Mouse (Mus musculus): Measurements from ENCODE around the gene Tgfbr3l. TPM values are rescaled to one million over a fixed set of nuclear protein-coding genes. Genes with fewer than 3 reads are reported as not detected.
"Not testable (repeated sequence)": the region's sequence is repeated elsewhere in the genome, so short reads cannot be mapped to it uniquely, and the experiment has no call there.

The Tgfbr3l gene
- polyA plus RNA-seq, 1 experiment from 2014 or later: 4.6 TPM

DNA sequence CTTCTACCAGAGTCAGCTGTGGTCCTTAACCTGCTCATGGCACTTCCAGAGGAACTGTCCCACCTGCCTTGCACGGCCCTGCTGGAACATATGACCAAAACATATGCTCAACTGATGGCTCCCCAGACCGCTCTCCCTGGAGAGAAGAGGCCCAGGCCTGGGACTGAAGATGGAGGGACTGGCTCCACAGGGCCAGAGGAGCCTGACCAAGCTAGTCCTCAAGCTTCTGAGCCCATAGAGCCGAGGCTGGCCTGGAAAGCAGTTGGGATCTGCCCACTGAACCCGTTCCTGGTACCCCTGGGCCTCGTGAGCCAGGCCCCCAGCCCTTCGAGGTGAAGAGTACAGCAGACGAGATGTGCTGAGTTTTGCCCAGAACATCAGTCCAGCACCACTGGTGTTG lies 7.5 kb downstream of the Tgfbr3l start:
- H3K4me2 ChIP-seq (ENCODE audit: low read length); H3K9ac ChIP-seq (replicated peaks; ENCODE audit: low read length); H3K27ac ChIP-seq (replicated peaks; ENCODE audit: low read depth, low read length); H3K9me3 ChIP-seq (ENCODE audit: control insufficient read depth, low read length); H3K27me3 ChIP-seq (ENCODE audit: control insufficient read depth, insufficient read depth, low read length); H3K4me3 ChIP-seq (replicated peaks; ENCODE audit: low read depth, low read length); DNase-seq; ATAC-seq (ENCODE audit: low FRiP score, low TSS enrichment): not testable (repeated sequence)
- Histone ChIP-seq H3K36me3 (ENCODE audit: control insufficient read depth, insufficient read depth, low read length) (peaks cover 45% of the 10 kb centered on the region), H3K4me1 (ENCODE audit: control insufficient read depth, insufficient read depth, low read length) (peaks cover 32% of the 10 kb centered on the region)
- WGBS: 91% methylated on average over 7 of the region's 7 CpGs

DNA sequence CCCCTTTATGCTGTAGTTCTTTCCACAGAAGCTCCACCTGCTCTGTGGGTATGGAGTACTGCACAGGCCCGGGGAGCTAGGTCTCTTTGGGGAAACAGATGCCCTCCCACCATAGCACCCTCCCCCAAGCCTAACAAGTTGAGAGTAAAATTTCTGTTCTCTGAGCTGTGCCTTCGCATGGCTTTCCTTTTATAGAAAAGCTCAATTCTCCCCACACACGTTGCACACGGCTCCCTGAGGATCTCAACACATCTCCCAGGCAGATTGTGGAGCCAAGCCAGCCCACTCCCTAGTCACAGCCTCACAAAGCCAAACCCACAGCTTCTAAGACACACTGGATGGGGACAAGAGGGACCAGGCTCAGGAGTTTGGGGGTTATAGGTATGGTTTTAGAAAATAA lies 8.9 kb downstream of the Tgfbr3l start:
- DNase-seq: no peak
- Histone ChIP-seq H3K4me1 (ENCODE audit: control insufficient read depth, insufficient read depth, low read length) (peaks cover 32% of the 10 kb centered on the region), H3K4me2 (ENCODE audit: low read length) (peak overlapping the region; percentile 81), H3K9me3 (ENCODE audit: control insufficient read depth, low read length) (no peaks in the 10 kb centered on the region), H3K4me3 (replicated peaks; ENCODE audit: low read depth, low read length) (peak overlapping the region; percentile 88), H3K36me3 (ENCODE audit: control insufficient read depth, insufficient read depth, low read length) (peaks cover 59% of the 10 kb centered on the region), H3K27ac (replicated peaks; ENCODE audit: low read depth, low read length) (peak overlapping the region; percentile 96; the same call in 1 of the 2 replicates), H3K27me3 (ENCODE audit: control insufficient read depth, insufficient read depth, low read length) (no peaks in the 10 kb centered on the region), H3K9ac (replicated peaks; ENCODE audit: low read length) (peak overlapping the region; percentile 98)
- ATAC-seq (ENCODE audit: low FRiP score, low TSS enrichment): no peak
- 56% methylated on average over 4 of the region's 4 CpGs for WGBS

DNA sequence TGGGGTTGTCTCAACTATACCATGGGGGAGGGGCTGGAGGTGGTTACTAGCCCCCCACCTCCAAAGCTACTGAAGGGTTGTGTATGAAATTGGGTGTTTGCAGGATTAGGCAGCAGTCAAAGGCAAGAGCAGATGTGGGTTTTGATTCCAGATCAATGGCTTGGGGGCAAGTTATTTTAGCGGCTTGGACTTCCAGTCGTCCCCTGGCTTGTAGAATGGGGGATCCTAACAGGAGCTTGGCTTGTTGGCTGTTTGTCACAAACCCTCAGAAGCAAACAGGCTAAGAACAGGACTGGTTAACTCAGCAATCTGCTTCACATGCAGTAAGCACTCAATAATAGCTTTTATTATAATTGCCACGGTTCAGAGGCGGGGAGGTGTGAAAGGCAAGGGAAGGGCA lies 9.3 kb downstream of the Tgfbr3l start:
- Histone ChIP-seq H3K4me1 (ENCODE audit: control insufficient read depth, insufficient read depth, low read length) (peaks cover 31% of the 10 kb centered on the region), H3K27ac (replicated peaks; ENCODE audit: low read depth, low read length) (peak overlapping the region; percentile 96), H3K4me3 (replicated peaks; ENCODE audit: low read depth, low read length) (peak overlapping the region; percentile 88), H3K4me2 (ENCODE audit: low read length) (peak overlapping the region; percentile 81), H3K9ac (replicated peaks; ENCODE audit: low read length) (peak overlapping the region; percentile 98), H3K27me3 (ENCODE audit: control insufficient read depth, insufficient read depth, low read length) (no peaks in the 10 kb centered on the region), H3K9me3 (ENCODE audit: control insufficient read depth, low read length) (no peaks in the 10 kb centered on the region), H3K36me3 (ENCODE audit: control insufficient read depth, insufficient read depth, low read length) (peaks cover 63% of the 10 kb centered on the region)
- 57% methylated on average over 4 of the region's 4 CpGs for WGBS
- ATAC-seq (ENCODE audit: low FRiP score, low TSS enrichment): no peak
- DNase-seq: no peak

DNA sequence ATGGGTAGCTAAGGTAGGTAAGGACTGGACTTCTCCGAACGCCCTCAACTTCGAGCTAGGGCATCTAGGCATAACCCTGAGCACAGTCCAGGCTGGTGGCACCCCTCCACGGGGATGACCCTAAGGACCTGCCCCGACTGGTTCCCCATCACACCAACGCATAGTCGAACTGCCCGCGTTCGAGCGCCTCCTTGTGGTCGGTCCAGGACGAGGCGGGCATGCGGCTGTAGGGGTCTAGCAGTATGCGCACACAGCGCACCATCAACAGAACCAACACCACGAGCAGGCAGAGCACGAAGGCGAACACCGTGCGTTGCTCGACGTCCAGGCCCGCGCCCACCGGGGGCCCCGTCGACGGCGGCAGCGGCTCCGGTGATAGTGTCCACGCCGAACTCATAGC lies 10.2 kb downstream of the Tgfbr3l start:
- Histone ChIP-seq H3K36me3 (ENCODE audit: control insufficient read depth, insufficient read depth, low read length) (peaks cover 72% of the 10 kb centered on the region), H3K4me3 (replicated peaks; ENCODE audit: low read depth, low read length) (peak overlapping the region; percentile 88), H3K9me3 (ENCODE audit: control insufficient read depth, low read length) (no peaks in the 10 kb centered on the region), H3K27ac (replicated peaks; ENCODE audit: low read depth, low read length) (peak overlapping the region; percentile 96), H3K4me2 (ENCODE audit: low read length) (peak overlapping the region; percentile 81), H3K4me1 (ENCODE audit: control insufficient read depth, insufficient read depth, low read length) (peaks cover 28% of the 10 kb centered on the region), H3K9ac (replicated peaks; ENCODE audit: low read length) (peak overlapping the region; percentile 98), H3K27me3 (ENCODE audit: control insufficient read depth, insufficient read depth, low read length) (no peaks in the 10 kb centered on the region)
- DNase-seq (peak; percentile 91), ATAC-seq (ENCODE audit: low FRiP score, low TSS enrichment) (peak; percentile 75)
- 1% methylated on average over 35 of the region's 35 CpGs for WGBS

DNA sequence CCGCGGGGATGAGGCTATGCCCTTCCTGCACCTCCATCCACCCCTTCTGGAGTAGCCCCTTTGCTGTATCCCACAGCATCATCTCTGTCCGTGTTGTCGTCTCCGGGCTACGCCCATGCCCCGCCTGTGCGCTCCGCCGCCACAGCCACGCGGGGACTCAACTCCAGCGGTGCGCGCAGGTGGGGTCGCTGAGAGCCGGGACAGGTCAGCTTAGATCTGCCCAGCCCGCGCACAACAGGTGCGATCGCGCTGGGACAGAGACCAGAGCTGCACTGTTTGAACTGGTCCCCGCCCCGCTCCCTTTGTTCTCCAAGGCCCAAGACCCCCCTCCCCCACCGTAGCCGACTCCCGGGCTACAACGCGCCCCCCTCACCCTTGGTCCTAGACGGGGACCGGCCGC lies 10.7 kb downstream of the Tgfbr3l start:
- DNase-seq (no peak), ATAC-seq (ENCODE audit: low FRiP score, low TSS enrichment) (peak; percentile 83)
- Histone ChIP-seq H3K4me2 (ENCODE audit: low read length) (peak overlapping the region; percentile 81), H3K9me3 (ENCODE audit: control insufficient read depth, low read length) (no peaks in the 10 kb centered on the region), H3K27ac (replicated peaks; ENCODE audit: low read depth, low read length) (peak overlapping the region; percentile 96), H3K4me1 (ENCODE audit: control insufficient read depth, insufficient read depth, low read length) (peaks cover 26% of the 10 kb centered on the region), H3K9ac (replicated peaks; ENCODE audit: low read length) (peak overlapping the region; percentile 98), H3K4me3 (replicated peaks; ENCODE audit: low read depth, low read length) (peak overlapping the region; percentile 88), H3K27me3 (ENCODE audit: control insufficient read depth, insufficient read depth, low read length) (no peaks in the 10 kb centered on the region), H3K36me3 (ENCODE audit: control insufficient read depth, insufficient read depth, low read length) (peaks cover 76% of the 10 kb centered on the region)
- under 1% methylated on average over 32 of the region's 32 CpGs for WGBS

DNA sequence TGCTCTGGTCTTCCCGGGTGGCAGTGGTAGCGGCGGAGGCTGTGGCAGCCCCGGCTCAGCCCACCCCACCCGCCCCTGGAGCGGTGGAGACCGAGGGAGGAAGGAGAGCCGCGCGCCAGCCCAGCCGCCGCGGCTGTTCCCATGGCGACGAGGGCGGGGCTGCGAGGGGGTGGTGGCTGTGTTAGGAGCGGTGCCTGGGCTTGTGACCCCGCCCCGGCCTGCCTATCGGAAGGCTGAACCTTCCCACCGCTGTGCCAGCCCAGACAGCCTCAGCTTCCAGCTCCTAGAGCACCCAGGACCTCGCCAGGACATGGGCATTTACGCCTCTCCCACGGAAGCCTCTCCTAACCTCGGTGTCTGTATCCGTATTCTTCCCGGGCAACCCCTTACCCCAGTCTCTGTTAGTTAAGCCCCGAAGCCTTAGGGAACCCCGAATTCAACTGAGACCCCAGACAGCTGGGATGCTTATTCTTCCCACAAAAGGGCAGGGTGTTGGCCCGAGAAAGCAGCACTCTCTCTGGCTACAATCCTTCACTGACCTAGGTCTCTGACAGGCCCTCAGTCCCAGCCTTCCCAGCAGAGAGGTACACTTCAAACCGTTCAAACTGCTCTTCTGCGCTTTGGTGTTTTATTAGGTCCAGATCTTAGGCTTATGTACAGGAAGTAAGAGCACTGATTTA lies 11.3 kb downstream of the Tgfbr3l start, which contains the start of gene Ctxn1:
Ctxn1 (minus strand) TSS at position 150 of the 680 bp plus-strand sequence.
- Histone ChIP-seq H3K4me2 (ENCODE audit: low read length) (peak within 1 kb of the TSS; percentile 81), H3K9me3 (ENCODE audit: control insufficient read depth, low read length) (no peaks in the 10 kb centered on the region), H3K4me1 (ENCODE audit: control insufficient read depth, insufficient read depth, low read length) (peaks cover 20% of the 10 kb centered on the region), H3K27me3 (ENCODE audit: control insufficient read depth, insufficient read depth, low read length) (no peaks in the 10 kb centered on the region), H3K4me3 (replicated peaks; ENCODE audit: low read depth, low read length) (peak within 1 kb of the TSS; percentile 88), H3K27ac (replicated peaks; ENCODE audit: low read depth, low read length) (peak within 1 kb of the TSS; percentile 96), H3K9ac (replicated peaks; ENCODE audit: low read length) (peak within 1 kb of the TSS; percentile 98), H3K36me3 (ENCODE audit: control insufficient read depth, insufficient read depth, low read length) (peaks cover 81% of the 10 kb centered on the region)
- ATAC-seq (ENCODE audit: low FRiP score, low TSS enrichment) (peak; percentile 92), DNase-seq (peak; percentile 96)
- 8% methylated on average over 26 of the region's 33 CpGs for WGBS

DNA sequence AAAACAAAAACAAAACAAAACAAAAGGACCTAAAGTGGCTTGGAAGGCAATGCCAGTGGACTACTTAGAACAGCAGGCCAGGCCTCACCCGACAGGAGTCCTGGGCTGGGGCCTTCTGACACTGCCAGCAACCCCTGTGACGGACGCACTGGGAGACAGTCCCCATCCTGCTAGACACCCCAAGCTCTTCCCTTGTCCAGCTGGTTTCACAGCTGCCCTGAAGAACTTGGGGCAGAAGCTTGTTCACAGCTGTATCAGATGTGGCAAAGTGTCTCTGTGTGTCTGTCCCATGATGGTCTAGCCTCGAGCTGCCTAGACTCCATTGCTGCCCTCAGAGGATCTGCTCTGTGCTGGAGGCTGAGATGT lies 11.8 kb downstream of the Tgfbr3l start:
- Histone ChIP-seq H3K9ac (replicated peaks; ENCODE audit: low read length) (0 out of 2 replicates have a peak overlapping the region, but pooled peaks have one; percentile 23), H3K27me3 (ENCODE audit: control insufficient read depth, insufficient read depth, low read length) (no peaks in the 10 kb centered on the region), H3K9me3 (ENCODE audit: control insufficient read depth, low read length) (no peaks in the 10 kb centered on the region), H3K27ac (replicated peaks; ENCODE audit: low read depth, low read length) (peak overlapping the region; percentile 96), H3K4me3 (replicated peaks; ENCODE audit: low read depth, low read length) (no peak overlapping the region; the same call in 1 of the 2 replicates), H3K4me1 (ENCODE audit: control insufficient read depth, insufficient read depth, low read length) (peaks cover 16% of the 10 kb centered on the region), H3K36me3 (ENCODE audit: control insufficient read depth, insufficient read depth, low read length) (peaks cover 81% of the 10 kb centered on the region), H3K4me2 (ENCODE audit: low read length) (peak overlapping the region; percentile 81)
- ATAC-seq (ENCODE audit: low FRiP score, low TSS enrichment): no peak
- 88% methylated on average over 4 of the region's 4 CpGs for WGBS
- no peak for DNase-seq

DNA sequence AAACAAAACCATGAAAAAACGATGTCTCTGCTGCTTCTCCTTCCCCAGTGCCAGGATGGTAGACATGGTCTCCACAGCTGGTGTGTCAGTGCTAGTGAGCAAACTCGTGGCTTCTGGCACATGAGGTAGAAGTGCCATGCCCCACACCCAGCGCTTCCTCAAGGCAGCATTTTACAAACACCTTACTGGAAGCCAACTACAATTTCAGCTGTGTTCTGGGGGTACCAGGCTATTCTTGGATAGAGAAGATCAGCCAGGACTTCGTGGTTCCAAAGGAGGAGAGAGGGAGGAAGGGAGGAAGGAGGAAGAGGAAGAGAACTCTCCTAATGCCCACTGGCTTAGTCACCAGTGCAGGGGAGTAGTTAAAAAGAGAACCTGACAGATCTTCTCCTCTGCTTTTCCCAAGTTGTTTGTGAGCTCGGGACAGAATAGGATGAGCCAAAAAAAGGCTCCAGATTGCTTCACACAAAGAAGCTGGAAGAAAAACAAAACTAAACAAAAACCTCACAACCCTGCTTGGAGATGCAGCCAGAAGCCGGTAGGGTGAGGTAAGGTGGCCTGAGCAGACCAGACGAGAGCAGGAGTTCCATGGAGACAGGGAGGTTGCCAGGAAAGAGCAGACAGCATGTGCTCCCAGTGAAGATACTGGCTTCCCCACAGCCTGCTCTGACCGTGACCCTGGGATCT lies 15.2 kb downstream of the Tgfbr3l start:
- Histone ChIP-seq H3K27ac (replicated peaks; ENCODE audit: low read depth, low read length) (no peak overlapping the region), H3K27me3 (ENCODE audit: control insufficient read depth, insufficient read depth, low read length) (no peaks in the 10 kb centered on the region), H3K9ac (replicated peaks; ENCODE audit: low read length) (no peak overlapping the region), H3K9me3 (ENCODE audit: control insufficient read depth, low read length) (no peaks in the 10 kb centered on the region), H3K36me3 (ENCODE audit: control insufficient read depth, insufficient read depth, low read length) (peaks cover 84% of the 10 kb centered on the region), H3K4me3 (replicated peaks; ENCODE audit: low read depth, low read length) (no peak overlapping the region), H3K4me1 (ENCODE audit: control insufficient read depth, insufficient read depth, low read length) (no peaks in the 10 kb centered on the region), H3K4me2 (ENCODE audit: low read length) (no peak overlapping the region)
- no peak for ATAC-seq (ENCODE audit: low FRiP score, low TSS enrichment)
- DNase-seq: no peak
- whole genome bisulfite sequencing: 91% methylated on average over 8 of the region's 8 CpGs

Data from midbrain, embryonic 14.5 days (tissue).